Mouse (Mus musculus) brain, embryonic 18.5 days (tissue): Measurements from ENCODE around the gene Zyg11a.
"Not testable (repeated sequence)": the region's sequence is repeated elsewhere in the genome, so short reads cannot be mapped to it uniquely, and the experiment has no call there.

Source experiments
- DNase-seq: peaks from one replicate; pipeline ENCODE4 v3.0.0-alpha.2; 2012; ENCODE audit warnings: low read depth, low spot score

Gene Zyg11a

DNA sequence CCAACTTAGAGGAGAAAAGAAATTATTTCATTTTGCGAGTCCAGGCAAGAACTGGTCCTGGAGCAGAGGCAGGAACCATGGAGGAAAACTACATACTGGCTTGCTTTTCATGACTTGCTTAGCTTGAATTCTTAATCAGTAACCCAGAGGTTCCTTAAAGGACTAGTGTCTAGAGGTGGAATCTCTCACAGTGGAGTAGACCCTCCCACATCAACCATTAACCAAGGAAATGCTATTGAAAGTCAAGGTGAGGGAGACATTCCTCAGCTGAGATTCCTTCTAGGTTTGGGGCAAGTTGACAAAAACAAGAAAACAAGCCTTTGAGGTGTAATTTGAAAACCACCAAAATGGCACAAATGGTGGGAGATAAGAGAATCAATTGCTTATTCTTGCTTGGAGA is 73.0 kb downstream of the Zyg11a start, which contains the start of gene Scp2:
Gene Scp2, minus strand, starts transcription at position 119 of the 400 bp plus-strand sequence.
- no peak for DNase-seq

DNA sequence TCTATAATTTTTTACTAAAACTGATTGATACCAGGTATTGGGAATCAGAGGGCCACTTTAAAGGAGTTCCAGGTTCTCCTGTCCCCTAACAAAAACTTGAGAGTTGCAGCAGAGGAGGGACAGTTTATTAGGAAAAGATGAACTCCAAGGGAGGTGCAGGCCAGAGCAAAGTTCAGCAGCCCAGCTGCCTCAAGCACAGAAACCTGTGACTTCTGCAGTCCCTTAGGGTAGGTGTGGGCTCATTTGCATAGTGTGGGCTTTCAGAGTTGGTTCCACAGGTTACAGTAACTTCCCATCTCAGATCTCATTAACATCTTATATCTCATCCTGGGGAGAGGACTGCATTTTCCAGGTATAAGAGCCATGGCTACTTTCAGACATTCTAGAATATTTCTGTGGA is 74.1 kb downstream of the Zyg11a start:
- DNase-seq, result no peak

DNA sequence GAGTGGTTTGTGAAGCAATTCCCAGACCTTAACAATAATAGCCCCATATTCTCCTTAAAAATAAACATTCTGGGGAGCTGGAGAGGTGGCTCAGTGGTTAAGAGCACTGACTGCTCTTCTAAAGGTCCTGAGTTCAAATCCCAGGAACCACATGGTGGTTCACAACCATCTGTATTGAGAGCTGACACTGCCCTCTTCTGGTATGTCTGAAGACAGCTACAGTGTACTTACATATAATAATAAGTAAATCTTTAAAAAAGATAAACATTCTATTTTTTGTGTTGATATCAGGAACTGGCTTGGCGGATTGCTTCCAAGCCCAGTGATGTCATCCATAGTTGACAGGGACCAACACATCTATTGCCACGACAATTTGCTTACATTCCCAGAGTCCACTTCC is 74.7 kb downstream of the Zyg11a start:
- DNase-seq, result not testable (repeated sequence)

GRCm38 (mm10) chr4:108136938-108137337 is 80.9 kb downstream of the Zyg11a start:
- no peak for DNase-seq
